Mouse (Mus musculus): ENCODE results near the gene Ube2e1. TPM values are rescaled to one million over a fixed set of nuclear protein-coding genes. Genes with fewer than 3 reads are reported as not detected.

The Ube2e1 gene
- polyA plus RNA-seq, 1 experiment from 2014 or later = 156 TPM

- no peaks in the 10 kb centered on the region for H3K27me3 ChIP-seq
- no peaks in the 10 kb centered on the region for H3K9me3 ChIP-seq
- H3K4me2 ChIP-seq (replicated peaks) = no peak overlapping the region
- H3K36me3 ChIP-seq = no peaks in the 10 kb centered on the region
- no peaks in the 10 kb centered on the region for H3K4me1 ChIP-seq
- no peak overlapping the region for H3K9ac ChIP-seq
- no peak overlapping the region for H3K4me3 ChIP-seq
- no peak for ATAC-seq (ENCODE audit: insufficient number of reproducible peaks, insufficient read depth, low FRiP score, low TSS enrichment)
- 68% methylated on average over 3 of the region's 3 CpGs for WGBS
- H3K27ac ChIP-seq = no peak overlapping the region
Observed at GRCm38 (mm10) chr14:18353525-18353924, 21.9 kb upstream of the Ube2e1 start.

GRCm38 (mm10) chr14:18352934-18353333 is 21.3 kb upstream of the Ube2e1 start:
- Histone ChIP-seq H3K27ac (no peak overlapping the region), H3K9ac (no peak overlapping the region), H3K4me2 (replicated peaks) (no peak overlapping the region), H3K9me3 (no peaks in the 10 kb centered on the region), H3K4me1 (no peaks in the 10 kb centered on the region), H3K36me3 (no peaks in the 10 kb centered on the region), H3K27me3 (no peaks in the 10 kb centered on the region), H3K4me3 (no peak overlapping the region)
- 83% methylated on average over 3 of the region's 3 CpGs for WGBS
- ATAC-seq (ENCODE audit: insufficient number of reproducible peaks, insufficient read depth, low FRiP score, low TSS enrichment) = no peak

GRCm38 (mm10) chr14:18350680-18351079 is 19.0 kb upstream of the Ube2e1 start:
- H3K27ac ChIP-seq = no peak overlapping the region
- no peak overlapping the region for H3K4me2 ChIP-seq (replicated peaks)
- 83% methylated on average over 1 of the region's 1 CpGs for WGBS
- ATAC-seq (ENCODE audit: insufficient number of reproducible peaks, insufficient read depth, low FRiP score, low TSS enrichment) = no peak
- H3K9ac ChIP-seq = no peak overlapping the region
- no peaks in the 10 kb centered on the region for H3K4me1 ChIP-seq
- H3K9me3 ChIP-seq = no peaks in the 10 kb centered on the region
- no peaks in the 10 kb centered on the region for H3K36me3 ChIP-seq
- H3K4me3 ChIP-seq = no peak overlapping the region
- no peaks in the 10 kb centered on the region for H3K27me3 ChIP-seq

- no peak overlapping the region for H3K4me2 ChIP-seq (replicated peaks)
- H3K27ac ChIP-seq = no peak overlapping the region
- 64% methylated on average over 5 of the region's 5 CpGs for WGBS
- no peaks in the 10 kb centered on the region for H3K36me3 ChIP-seq
- no peaks in the 10 kb centered on the region for H3K4me1 ChIP-seq
- no peak overlapping the region for H3K9ac ChIP-seq
- ATAC-seq (ENCODE audit: insufficient number of reproducible peaks, insufficient read depth, low FRiP score, low TSS enrichment) = no peak
- no peaks in the 10 kb centered on the region for H3K9me3 ChIP-seq
- H3K27me3 ChIP-seq = no peaks in the 10 kb centered on the region
- H3K4me3 ChIP-seq = no peak overlapping the region
Observed at GRCm38 (mm10) chr14:18349871-18350270, 18.2 kb upstream of the Ube2e1 start.

- H3K4me2 ChIP-seq (replicated peaks) = no peak overlapping the region
- no peak for ATAC-seq (ENCODE audit: insufficient number of reproducible peaks, insufficient read depth, low FRiP score, low TSS enrichment)
- H3K36me3 ChIP-seq = no peaks in the 10 kb centered on the region
- 73% methylated on average over 4 of the region's 4 CpGs for WGBS
- H3K27ac ChIP-seq = no peak overlapping the region
- no peaks in the 10 kb centered on the region for H3K9me3 ChIP-seq
- H3K27me3 ChIP-seq = no peaks in the 10 kb centered on the region
- no peak overlapping the region for H3K9ac ChIP-seq
- H3K4me3 ChIP-seq = no peak overlapping the region
- H3K4me1 ChIP-seq = no peaks in the 10 kb centered on the region
Observed at GRCm38 (mm10) chr14:18343589-18343988, 11.9 kb upstream of the Ube2e1 start.

- Histone ChIP-seq H3K27me3 (no peaks in the 10 kb centered on the region), H3K4me2 (replicated peaks) (no peak overlapping the region), H3K27ac (no peak overlapping the region), H3K4me1 (no peaks in the 10 kb centered on the region), H3K9me3 (no peaks in the 10 kb centered on the region), H3K4me3 (no peak overlapping the region), H3K9ac (no peak overlapping the region), H3K36me3 (no peaks in the 10 kb centered on the region)
- WGBS = 87% methylated on average over 2 of the region's 2 CpGs
- 0 out of 2 replicates have a peak, but pooled peaks have one; percentile 52 for ATAC-seq (ENCODE audit: insufficient number of reproducible peaks, insufficient read depth, low FRiP score, low TSS enrichment)
Observed at GRCm38 (mm10) chr14:18342749-18343148, 11.1 kb upstream of the Ube2e1 start.

- H3K27me3 ChIP-seq = no peaks in the 10 kb centered on the region
- no peaks in the 10 kb centered on the region for H3K36me3 ChIP-seq
- H3K4me1 ChIP-seq = no peaks in the 10 kb centered on the region
- no peak overlapping the region for H3K4me2 ChIP-seq (replicated peaks)
- 95% methylated on average over 3 of the region's 3 CpGs for WGBS
- ATAC-seq (ENCODE audit: insufficient number of reproducible peaks, insufficient read depth, low FRiP score, low TSS enrichment) = no peak
- H3K9ac ChIP-seq = no peak overlapping the region
- no peak overlapping the region for H3K27ac ChIP-seq
- no peaks in the 10 kb centered on the region for H3K9me3 ChIP-seq
- H3K4me3 ChIP-seq = no peak overlapping the region
Observed at GRCm38 (mm10) chr14:18341088-18341487, 9.4 kb upstream of the Ube2e1 start.

- Histone ChIP-seq H3K36me3 (no peaks in the 10 kb centered on the region), H3K9ac (no peak overlapping the region), H3K27ac (no peak overlapping the region), H3K27me3 (no peaks in the 10 kb centered on the region), H3K4me3 (no peak overlapping the region), H3K4me1 (no peaks in the 10 kb centered on the region), H3K4me2 (replicated peaks) (no peak overlapping the region), H3K9me3 (no peaks in the 10 kb centered on the region)
- no peak for ATAC-seq (ENCODE audit: insufficient number of reproducible peaks, insufficient read depth, low FRiP score, low TSS enrichment)
Observed at GRCm38 (mm10) chr14:18336106-18336505, 4.4 kb upstream of the Ube2e1 start.

- no peaks in the 10 kb centered on the region for H3K27me3 ChIP-seq
- H3K27ac ChIP-seq = peak overlapping the region; percentile 83
- H3K4me1 ChIP-seq = peaks cover 25% of the 10 kb centered on the region
- WGBS = under 1% methylated on average over 68 of the region's 99 CpGs
- peak overlapping the region; percentile 97 for H3K9ac ChIP-seq
- H3K36me3 ChIP-seq = no peaks in the 10 kb centered on the region; the same call in 1 of the 2 replicates
- ATAC-seq (ENCODE audit: insufficient number of reproducible peaks, insufficient read depth, low FRiP score, low TSS enrichment) = peak; percentile 64
- peak overlapping the region; percentile 63 for H3K4me2 ChIP-seq (replicated peaks)
- peak overlapping the region; percentile 93 for H3K4me3 ChIP-seq
- H3K9me3 ChIP-seq = no peaks in the 10 kb centered on the region
Observed at GRCm38 (mm10) chr14:18330789-18331692, 618 bp downstream of the Ube2e1 start.

GRCm38 (mm10) chr14:18326968-18327672 is 4.5 kb downstream of the Ube2e1 start:
- H3K9me3 ChIP-seq = no peaks in the 10 kb centered on the region
- H3K27ac ChIP-seq = no peak overlapping the region
- no peaks in the 10 kb centered on the region for H3K27me3 ChIP-seq
- 2% methylated on average over 34 of the region's 37 CpGs for WGBS
- H3K36me3 ChIP-seq = peaks cover 3% of the 10 kb centered on the region; the same call in 1 of the 2 replicates
- peak overlapping the region; percentile 57 for H3K9ac ChIP-seq
- H3K4me2 ChIP-seq (replicated peaks) = peak overlapping the region; percentile 84
- peaks cover 25% of the 10 kb centered on the region for H3K4me1 ChIP-seq
- no peak for ATAC-seq (ENCODE audit: insufficient number of reproducible peaks, insufficient read depth, low FRiP score, low TSS enrichment)
- H3K4me3 ChIP-seq = peak overlapping the region; percentile 43

- Histone ChIP-seq H3K4me3 (no peak overlapping the region), H3K4me2 (replicated peaks) (no peak overlapping the region), H3K27ac (no peak overlapping the region), H3K4me1 (no peaks in the 10 kb centered on the region), H3K9ac (no peak overlapping the region), H3K36me3 (no peaks in the 10 kb centered on the region), H3K9me3 (no peaks in the 10 kb centered on the region), H3K27me3 (no peaks in the 10 kb centered on the region)
- 83% methylated on average over 11 of the region's 11 CpGs for WGBS
- ATAC-seq (ENCODE audit: insufficient number of reproducible peaks, insufficient read depth, low FRiP score, low TSS enrichment) = no peak
Observed at GRCm38 (mm10) chr14:18317457-18318411, 13.9 kb downstream of the Ube2e1 start.
